Mouse (Mus musculus): ENCODE measurements around the gene Btbd6. TPM values are rescaled to one million over a fixed set of nuclear protein-coding genes. Genes with fewer than 3 reads are reported as not detected.
A peak's percentile ranks its signal among the peaks of the same experiment; 100 is the strongest.

Btbd6 gene
- total RNA-seq, 2 experiments from 2014 or later, result 55.8 to 55.9 TPM

DNA sequence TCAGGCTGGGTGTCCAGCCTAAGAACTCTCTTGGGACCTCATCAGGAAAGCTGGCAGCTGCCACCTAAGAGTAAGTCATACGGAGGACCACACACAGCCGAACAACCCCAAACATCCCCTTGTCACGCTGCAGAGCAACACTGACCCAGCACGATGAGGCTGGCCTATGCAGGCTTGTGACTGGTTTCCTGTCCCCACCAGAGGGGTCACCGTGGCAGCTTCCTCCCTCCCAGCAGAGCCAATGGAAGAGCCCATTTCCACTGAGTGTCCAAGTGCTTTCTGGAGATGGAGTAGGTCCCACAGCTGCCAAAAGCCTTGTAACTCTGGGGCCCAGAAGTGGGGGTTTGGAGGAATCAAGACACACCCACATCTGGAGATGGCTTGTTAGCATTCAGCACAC lies 14.4 kb upstream of the Btbd6 start:
- no peak for DNase-seq (ENCODE audit: low spot score in 2 of 2)
- TF ChIP-seq CTCF (conservative IDR thresholded peaks at IDR 0.05), result no peak
- peak overlapping the region; percentile 1; the same call in 1 of the 2 replicates for H3K27ac ChIP-seq
- no peak overlapping the region for H3K4me3 ChIP-seq

DNA sequence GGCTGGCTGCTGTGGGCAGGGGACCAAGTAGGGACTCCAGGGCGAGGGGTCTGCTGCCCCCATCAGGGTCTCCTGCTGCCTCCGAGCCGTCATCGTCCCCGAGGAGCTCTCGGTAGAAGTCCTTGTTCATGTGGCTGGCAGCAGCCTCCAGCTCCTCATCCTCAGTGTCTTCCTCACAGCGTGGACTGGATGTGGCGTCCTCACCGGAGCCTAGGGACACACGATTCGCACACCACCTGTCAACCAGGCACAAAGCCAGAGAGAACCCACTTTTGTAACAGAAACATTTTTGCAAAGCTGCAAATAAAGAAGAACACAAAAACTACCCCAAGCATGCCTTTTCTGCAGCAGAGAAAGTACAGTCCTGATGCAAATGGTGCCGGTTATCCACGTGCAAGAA lies 10.5 kb upstream of the Btbd6 start:
- no peak for DNase-seq (ENCODE audit: low spot score in 2 of 2)
- H3K27ac ChIP-seq, result 0 out of 2 replicates have a peak overlapping the region, but pooled peaks have one; percentile 14
- no peak for TF ChIP-seq CTCF (conservative IDR thresholded peaks at IDR 0.05)
- H3K4me3 ChIP-seq, result no peak overlapping the region

DNA sequence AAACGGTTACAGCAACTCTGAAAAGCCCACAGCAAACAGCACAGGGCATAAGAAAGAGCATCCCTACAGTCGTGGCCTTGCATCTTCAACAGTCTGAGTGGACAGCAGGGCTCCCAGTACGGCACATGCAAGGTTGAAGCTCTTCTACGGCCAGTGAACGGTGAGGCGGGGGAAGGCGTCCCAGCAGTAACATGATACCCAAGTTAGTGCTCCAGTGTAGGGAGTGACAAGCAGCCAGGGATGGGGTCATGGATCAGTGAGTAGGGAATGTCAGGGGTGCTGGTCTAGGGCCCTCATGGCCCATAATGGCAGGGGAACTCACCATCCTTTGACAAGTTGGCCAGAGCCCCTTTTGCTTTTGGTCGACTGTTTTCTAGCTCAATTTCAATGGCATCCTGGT lies 7.3 kb upstream of the Btbd6 start:
- no peak overlapping the region for H3K27ac ChIP-seq

DNA sequence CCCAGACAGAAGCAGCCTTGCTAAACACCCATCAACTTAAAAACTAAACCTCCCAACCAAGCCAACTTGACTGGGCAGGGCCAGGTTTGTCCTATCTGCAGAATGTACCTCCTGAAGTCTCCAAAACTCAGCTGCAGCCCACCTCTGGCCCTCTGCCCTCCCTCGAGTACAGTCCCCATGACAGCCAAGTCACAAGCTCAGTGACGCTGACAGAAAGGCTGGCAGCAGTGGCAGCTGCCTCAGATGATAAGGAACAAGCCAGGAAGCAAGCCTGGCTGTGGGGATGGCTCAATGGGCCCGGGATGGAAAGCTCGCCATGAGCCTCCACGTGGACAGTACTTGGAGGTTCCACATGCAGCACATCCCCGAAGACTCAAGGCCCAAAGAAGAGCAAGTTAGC lies 6.7 kb upstream of the Btbd6 start:
- no peak overlapping the region for H3K4me3 ChIP-seq
- H3K27ac ChIP-seq, result no peak overlapping the region
- no peak for DNase-seq (ENCODE audit: low spot score in 2 of 2)
- no peak for TF ChIP-seq CTCF (conservative IDR thresholded peaks at IDR 0.05)

More for the DNA sequence above, 7.3 kb upstream of the Btbd6 start:
- no peak overlapping the region for H3K4me3 ChIP-seq
- TF ChIP-seq CTCF (conservative IDR thresholded peaks at IDR 0.05), result no peak
- no peak for DNase-seq (ENCODE audit: low spot score in 2 of 2)

DNA sequence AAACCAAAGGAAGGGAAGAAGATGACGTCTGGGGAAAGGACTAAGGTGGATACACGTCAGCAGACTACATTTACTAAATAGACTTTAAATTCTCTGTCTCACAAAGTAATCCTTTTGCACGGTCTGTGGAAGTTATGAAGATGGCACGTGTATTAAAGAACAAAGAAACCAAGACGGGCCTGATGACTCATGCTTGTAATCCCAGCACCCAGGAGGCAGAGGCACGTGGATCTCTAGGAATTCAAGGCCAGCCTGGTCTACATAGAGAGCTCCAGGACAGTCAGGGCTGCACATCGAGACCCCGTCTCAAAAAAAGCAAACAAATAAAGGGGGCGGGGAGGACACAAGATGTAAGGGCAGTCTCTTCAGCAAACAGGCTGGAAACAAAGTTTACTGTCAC lies 1.5 kb upstream of the Btbd6 start:
- TF ChIP-seq CTCF (conservative IDR thresholded peaks at IDR 0.05), result no peak

DNA sequence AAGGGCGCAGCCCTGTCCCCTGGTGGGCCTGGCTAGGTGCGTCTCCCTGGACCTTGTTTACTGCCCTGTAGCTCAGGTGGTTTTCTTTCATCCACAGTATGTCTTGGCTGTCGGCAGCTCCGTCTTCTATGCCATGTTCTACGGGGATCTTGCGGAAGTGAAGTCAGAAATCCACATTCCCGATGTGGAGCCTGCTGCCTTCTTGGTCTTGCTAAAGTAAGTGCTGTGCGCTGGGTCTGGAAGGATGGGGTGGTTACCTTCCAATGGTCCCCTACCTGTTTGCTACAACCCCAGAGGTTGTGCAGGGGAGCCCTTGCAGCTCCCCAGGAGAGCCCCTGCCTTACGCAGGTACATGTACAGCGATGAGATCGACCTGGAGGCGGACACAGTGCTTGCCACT lies 874 bp downstream of the Btbd6 start:
- Histone ChIP-seq H3K4me3 (peak overlapping the region; percentile 83), H3K27ac (peak overlapping the region; percentile 98)
- TF ChIP-seq CTCF (conservative IDR thresholded peaks at IDR 0.05), result no peak
- DNase-seq (ENCODE audit: low spot score in 2 of 2), result no peak

More for the DNA sequence above, 1.5 kb upstream of the Btbd6 start:
- Histone ChIP-seq H3K27ac (no peak overlapping the region), H3K4me3 (no peak overlapping the region)
- DNase-seq (ENCODE audit: low spot score in 2 of 2), result no peak

DNA sequence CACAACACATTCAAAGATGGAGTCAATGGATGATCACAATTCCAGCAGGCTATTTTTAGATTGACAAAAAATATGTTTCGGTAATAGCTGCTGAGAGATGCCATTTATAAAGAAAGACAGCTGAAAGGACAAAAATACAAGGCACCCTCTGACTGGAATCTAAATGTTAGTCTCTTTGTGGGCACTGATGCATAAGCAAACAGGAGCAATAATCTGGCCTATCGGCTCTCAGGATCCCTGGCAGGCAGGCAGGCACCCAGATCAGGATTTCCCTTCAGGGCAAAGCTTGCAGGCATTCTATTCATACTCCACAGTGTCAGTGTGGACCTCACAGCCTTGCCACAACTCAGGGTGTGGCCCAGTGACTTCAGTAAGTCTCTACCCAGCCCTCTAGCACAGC lies 5.7 kb downstream of the Btbd6 start:
- no peak for TF ChIP-seq CTCF (conservative IDR thresholded peaks at IDR 0.05)
- no peak for DNase-seq (ENCODE audit: low spot score in 2 of 2)
- Histone ChIP-seq H3K4me3 (no peak overlapping the region), H3K27ac (peak overlapping the region; percentile 75)

DNA sequence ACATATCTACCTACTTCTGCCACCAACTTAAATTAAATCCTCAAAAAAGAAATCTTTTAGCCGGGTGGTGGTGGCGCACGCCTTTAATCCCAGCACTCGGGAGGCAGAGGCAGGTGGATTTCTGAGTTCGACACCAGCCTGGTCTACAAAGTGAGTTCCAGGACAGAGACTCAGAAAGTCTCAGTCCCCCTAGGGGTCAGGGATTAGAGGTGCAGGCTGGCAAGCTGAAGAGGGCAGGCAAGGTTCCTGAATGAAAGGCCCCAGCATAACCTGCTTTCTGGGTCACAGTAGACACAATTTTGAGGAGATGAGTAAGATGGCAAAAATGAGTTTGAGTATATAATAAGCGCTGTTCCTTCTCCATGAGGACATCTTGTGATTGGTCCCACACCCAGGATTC lies 9.1 kb downstream of the Btbd6 start:
- no peak overlapping the region for H3K27ac ChIP-seq
- DNase-seq (ENCODE audit: low spot score in 2 of 2), result no peak
- TF ChIP-seq CTCF (conservative IDR thresholded peaks at IDR 0.05), result peak; percentile 69
- H3K4me3 ChIP-seq, result no peak overlapping the region

DNA sequence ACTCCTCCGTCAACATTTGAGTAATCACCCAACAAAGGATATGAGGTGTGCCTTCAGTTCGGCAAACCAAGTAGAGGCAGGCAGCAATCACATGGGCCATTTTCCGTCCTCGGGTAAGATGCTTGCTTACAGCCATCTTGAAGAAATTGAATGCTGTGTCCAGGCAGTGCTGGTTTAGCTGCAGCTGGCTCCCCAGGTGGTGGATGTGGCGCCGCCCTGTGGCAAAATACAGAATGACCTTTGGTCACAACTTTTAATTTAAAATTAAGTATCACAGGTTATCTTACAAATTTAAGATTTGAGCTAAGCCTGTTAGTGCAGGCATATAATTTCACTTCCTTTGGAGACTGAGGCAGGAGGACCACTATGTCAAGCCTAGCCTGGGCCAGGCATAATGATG lies 11.6 kb downstream of the Btbd6 start:
- no peak overlapping the region for H3K4me3 ChIP-seq
- 0 out of 2 replicates have a peak overlapping the region, but pooled peaks have one; percentile 5 for H3K27ac ChIP-seq
- DNase-seq (ENCODE audit: low spot score in 2 of 2), result no peak
- peak; percentile 74 for TF ChIP-seq CTCF (conservative IDR thresholded peaks at IDR 0.05)

DNA sequence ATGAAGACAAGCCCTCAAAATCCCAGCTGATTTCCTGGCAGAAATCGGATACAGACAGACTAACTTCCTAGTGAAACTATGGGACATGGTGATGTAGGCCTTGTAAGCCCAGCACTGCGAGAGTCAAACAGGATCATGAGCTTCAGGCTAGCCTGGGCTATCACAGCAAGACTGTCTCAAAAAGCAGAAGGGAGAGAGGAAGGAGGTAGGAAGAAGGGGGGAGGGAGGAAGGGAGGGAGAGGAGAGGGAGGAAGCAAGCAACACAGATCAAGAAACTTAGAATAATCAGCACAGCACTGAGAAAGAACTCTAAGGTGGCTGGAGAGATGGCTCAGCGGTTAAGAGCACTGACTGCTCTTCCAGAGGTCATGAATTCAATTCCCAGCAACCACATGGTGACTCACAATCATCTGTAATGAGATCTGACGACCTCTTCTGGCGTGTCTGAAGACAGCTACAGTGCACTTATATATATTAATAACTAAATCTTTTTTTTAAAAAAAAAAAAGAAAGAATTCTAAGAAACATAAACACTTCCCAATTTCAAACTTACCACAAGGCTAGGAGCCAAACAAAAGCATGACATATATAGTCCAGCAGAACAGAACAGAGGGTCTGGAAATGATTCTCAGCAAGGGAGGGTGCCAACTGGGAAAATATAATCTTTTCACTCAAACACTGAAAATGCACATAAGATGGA lies 14.6 kb downstream of the Btbd6 start:
- Histone ChIP-seq H3K4me3 (no peak overlapping the region), H3K27ac (no peak overlapping the region)
- DNase-seq (ENCODE audit: low spot score in 2 of 2), result no peak
- TF ChIP-seq CTCF (conservative IDR thresholded peaks at IDR 0.05), result no peak

DNA sequence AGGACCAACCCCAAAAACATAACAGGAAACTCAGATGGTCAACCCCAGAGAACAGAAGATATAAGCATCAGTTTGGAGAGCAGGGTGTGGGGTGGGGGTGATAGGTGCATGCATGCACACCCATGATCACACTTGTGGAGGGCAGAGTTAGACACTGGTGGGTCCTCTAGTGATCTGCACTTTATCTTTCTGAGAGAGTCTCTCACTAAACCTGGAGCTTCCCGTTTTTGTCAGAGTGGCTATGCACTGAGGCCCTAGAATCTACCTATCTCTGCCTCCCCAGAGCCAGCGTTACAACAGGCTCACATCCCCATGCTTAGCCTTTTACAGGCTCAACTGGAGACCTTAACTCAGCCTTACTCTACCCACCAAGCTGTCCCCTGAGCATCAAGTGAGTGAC lies 15.2 kb downstream of the Btbd6 start:
- DNase-seq (ENCODE audit: low spot score in 2 of 2), result no peak
- H3K27ac ChIP-seq, result no peak overlapping the region
- no peak overlapping the region for H3K4me3 ChIP-seq
- no peak for TF ChIP-seq CTCF (conservative IDR thresholded peaks at IDR 0.05)

DNA sequence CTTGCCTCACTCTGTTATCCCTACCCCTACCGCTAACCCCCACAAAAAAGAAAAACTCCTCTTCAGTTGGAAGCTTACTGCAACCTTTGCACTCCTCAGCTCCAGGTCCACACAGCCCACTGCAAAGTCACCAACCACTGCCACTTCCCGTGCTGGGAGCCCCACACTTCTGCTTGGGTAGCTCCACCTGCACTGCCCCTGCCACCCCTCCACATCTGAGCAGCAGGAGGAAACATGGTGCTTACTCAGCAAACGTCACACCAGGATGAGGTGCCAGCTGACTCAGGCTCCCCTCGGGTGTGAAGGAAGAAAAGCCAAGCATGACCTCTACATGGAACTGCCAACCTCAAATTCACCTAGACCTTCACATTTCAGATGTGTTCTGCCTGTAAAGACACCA lies 17.9 kb downstream of the Btbd6 start:
- Histone ChIP-seq H3K4me3 (no peak overlapping the region), H3K27ac (no peak overlapping the region)
- DNase-seq (ENCODE audit: low spot score in 2 of 2), result no peak
- TF ChIP-seq CTCF (conservative IDR thresholded peaks at IDR 0.05), result no peak

DNA sequence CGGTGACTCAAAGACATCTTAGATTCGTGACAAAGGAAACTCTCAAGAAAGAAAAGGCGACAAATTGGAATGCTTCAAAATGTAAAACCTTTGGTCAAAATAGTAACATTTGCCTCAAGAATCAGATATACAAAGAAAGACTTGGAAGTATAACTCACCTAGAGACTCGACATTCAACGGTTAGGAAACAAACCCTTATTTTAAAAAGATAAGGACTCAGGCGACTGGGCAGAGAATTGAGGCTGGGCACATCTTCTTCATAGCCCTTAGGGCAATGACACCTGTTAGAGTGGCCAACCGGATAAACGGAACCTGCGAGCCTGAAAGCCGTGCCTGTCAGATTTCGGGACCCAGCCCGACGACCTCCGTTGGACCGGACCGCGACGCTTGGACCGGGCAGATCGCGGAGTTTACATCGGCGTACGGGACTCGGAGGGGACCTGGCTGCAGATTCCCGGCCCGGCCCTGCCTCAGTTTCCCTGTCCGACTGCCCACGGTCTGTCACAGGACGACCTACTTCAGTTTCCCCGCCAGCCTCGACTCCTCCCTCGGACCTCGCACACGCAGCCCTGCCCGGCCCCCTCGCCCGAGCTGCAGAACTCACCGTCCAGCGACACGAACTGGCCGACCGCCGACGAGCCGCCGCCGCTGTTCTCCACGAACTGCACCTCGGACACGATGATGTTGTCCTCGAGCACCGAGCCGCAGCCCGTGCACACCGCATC lies 23.4 kb downstream of the Btbd6 start:
- TF ChIP-seq CTCF (conservative IDR thresholded peaks at IDR 0.05), result no peak

More for the DNA sequence above, 23.4 kb downstream of the Btbd6 start:
- Histone ChIP-seq H3K4me3 (peak overlapping the region; percentile 96), H3K27ac (peak overlapping the region; percentile 97)
- DNase-seq (ENCODE audit: low spot score in 2 of 2), result peak in 1 of 2 experiments; percentile 22
